Mouse (Mus musculus) cerebellum, adult 9-10 months (tissue): ENCODE measurements around the gene Olfr154.
"Not testable (repeated sequence)": the region's sequence is repeated elsewhere in the genome, so short reads cannot be mapped to it uniquely, and the experiment has no call there.

Source experiments
- DNase-seq: peaks from one replicate; pipeline ENCODE4 v3.0.0; 2022

Olfr154 gene

GRCm38 (mm10) chr2:85664355-85664754 lies at the start of gene Olfr154:
Olfr154 (minus strand) TSS chr2:85664455.
- DNase-seq = not testable (repeated sequence)

- no peak for DNase-seq
Observed at GRCm38 (mm10) chr2:85711159-85711558, 46.9 kb upstream of the Olfr154 start.

GRCm38 (mm10) chr2:85710680-85711079 lies 46.4 kb upstream of the Olfr154 start:
- not testable (repeated sequence) for DNase-seq

GRCm38 (mm10) chr2:85689131-85689530 lies 24.9 kb upstream of the Olfr154 start, which contains the start of gene Olfr1008:
Olfr1008 (plus strand) TSS chr2:85689431.
- no peak for DNase-seq

GRCm38 (mm10) chr2:85678667-85679066 lies 14.4 kb upstream of the Olfr154 start, which contains the start of gene Olfr1006:
Olfr1006 (minus strand) TSS chr2:85678767.
- no peak for DNase-seq

GRCm38 (mm10) chr2:85650604-85651003 lies 13.7 kb downstream of the Olfr154 start, which contains the start of gene Olfr1002:
Olfr1002 (minus strand) TSS chr2:85650704.
- no peak for DNase-seq
